Mouse (Mus musculus) heart, postnatal 25 days (tissue): Measurements from ENCODE around the gene Cdc42. TPM values are rescaled to one million over a fixed set of nuclear protein-coding genes. Genes with fewer than 3 reads are reported as not detected.

Experiments used
- DNase-seq: peaks from one replicate; pipeline ENCODE4 v3.0.0; 2022; ENCODE audit warnings: low spot score
- intact Hi-C: fragments of 180-260 bp; cut with DNase I; formaldehyde crosslinking; loops from one replicate; pipeline ENCODE4 v1.15.1; 2025
- total RNA-seq, 2 experiments: library from RNA; stranded (reverse); gene quantifications; 2 replicates each; pipeline ENCODE4 v1.2.3; 2021

The Cdc42 gene
- total RNA-seq, 2 experiments from 2014 or later = 153 to 169 TPM

- DNase-seq = no peak
- intact Hi-C loops = no loop called here
Observed at GRCm38 (mm10) chr4:137336468-137336867, 21.1 kb downstream of the Cdc42 start.

- DNase-seq = no peak
- intact Hi-C loops = no loop called here
Observed at GRCm38 (mm10) chr4:137332051-137332450, 25.5 kb downstream of the Cdc42 start.

DNA sequence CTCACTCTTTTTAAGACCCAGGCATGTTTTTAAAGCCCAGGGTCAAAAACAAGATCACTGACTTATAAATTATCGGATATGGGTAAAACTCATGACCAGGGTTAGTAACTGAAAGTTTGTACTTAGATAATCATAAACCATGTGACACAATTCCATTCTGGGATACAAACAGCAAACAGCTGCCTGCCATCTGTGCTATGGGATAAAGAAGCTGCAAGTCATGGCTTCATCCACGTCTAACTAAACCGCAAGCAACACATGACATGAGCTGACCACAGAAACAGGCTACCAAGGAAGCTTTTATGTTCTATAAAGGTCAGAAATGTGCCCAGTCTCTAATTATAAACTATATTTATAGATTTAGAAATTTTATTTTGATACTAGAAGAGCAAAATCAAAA is 31.0 kb downstream of the Cdc42 start:
- intact Hi-C loops = loop anchor here (5.0 kb wide), 1 partner anchor 41 kb away; no protein-coding TSS in a partner anchor
- no peak for DNase-seq

- intact Hi-C loops = loop anchor here (5.0 kb wide), 1 partner anchor 42 kb away; no protein-coding TSS in a partner anchor
- DNase-seq = no peak
Observed at GRCm38 (mm10) chr4:137324926-137325325, 32.6 kb downstream of the Cdc42 start.

DNA sequence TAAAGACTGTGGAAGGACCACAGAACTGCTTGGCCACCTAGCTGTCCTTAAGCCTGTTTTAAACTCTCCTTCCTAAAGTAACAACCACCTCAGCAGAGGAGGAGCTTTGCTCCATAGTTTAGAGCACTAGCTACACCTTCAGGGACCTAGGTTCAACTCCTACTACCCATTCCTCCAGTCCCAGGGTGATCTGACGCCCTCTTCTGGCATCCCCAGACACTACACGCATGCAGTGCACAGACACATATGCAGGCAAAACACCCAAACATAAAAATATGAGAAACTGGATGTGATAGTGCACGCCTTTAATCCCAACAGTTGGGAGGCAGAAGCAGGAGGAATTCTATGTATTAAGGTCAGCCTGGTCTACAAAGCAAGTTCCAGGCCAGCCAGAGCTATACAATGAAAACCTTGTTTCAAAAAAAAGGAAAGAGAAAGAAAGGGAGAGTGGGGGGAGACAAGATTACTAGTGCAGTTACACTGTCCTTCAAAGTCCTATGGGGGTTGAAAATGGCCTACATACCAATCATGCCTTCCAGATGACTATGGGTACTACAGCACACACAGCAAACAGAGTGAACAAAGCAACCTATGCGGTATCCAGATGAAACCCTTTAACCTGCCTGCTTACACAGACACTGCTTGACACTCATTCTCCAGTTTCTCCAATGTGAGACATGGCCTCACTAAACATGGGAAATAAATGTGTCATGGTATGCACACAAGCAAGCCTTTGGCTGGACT is 41.3 kb downstream of the Cdc42 start:
- intact Hi-C loops = no loop called here
- no peak for DNase-seq

- intact Hi-C loops = no loop called here
- no peak for DNase-seq
Observed at GRCm38 (mm10) chr4:137315061-137315460, 42.5 kb downstream of the Cdc42 start.

DNA sequence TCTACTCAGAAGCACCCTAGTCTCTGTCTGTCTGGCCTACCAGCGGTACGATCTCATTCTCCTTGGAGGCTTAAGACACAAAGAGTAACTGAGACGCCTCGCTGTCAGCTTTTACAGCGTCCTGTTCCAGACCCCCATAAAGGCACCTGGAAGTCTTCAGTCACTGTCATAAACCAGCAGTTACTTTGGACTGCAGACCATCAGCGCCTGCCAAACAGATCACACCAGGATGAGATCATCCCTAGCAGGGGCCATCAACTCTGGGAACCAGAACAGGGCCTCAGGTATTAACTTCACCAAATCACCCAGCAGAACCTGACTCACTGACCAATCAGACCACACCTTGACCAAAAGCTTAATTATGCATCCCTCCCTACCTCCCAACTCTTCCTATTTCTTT is 43.0 kb downstream of the Cdc42 start:
- intact Hi-C loops = loop anchor here (5.0 kb wide), 2 partner anchors 43 to 78 kb away; partner anchors contain the start of gene Cdc42
- no peak for DNase-seq

- DNase-seq = no peak
- intact Hi-C loops = loop anchor here (5.0 kb wide), 2 partner anchors 44 to 79 kb away; partner anchors contain the start of gene Cdc42
Observed at GRCm38 (mm10) chr4:137313511-137313910, 44.0 kb downstream of the Cdc42 start.

GRCm38 (mm10) chr4:137308377-137308776 is 49.1 kb downstream of the Cdc42 start:
- no peak for DNase-seq

DNA sequence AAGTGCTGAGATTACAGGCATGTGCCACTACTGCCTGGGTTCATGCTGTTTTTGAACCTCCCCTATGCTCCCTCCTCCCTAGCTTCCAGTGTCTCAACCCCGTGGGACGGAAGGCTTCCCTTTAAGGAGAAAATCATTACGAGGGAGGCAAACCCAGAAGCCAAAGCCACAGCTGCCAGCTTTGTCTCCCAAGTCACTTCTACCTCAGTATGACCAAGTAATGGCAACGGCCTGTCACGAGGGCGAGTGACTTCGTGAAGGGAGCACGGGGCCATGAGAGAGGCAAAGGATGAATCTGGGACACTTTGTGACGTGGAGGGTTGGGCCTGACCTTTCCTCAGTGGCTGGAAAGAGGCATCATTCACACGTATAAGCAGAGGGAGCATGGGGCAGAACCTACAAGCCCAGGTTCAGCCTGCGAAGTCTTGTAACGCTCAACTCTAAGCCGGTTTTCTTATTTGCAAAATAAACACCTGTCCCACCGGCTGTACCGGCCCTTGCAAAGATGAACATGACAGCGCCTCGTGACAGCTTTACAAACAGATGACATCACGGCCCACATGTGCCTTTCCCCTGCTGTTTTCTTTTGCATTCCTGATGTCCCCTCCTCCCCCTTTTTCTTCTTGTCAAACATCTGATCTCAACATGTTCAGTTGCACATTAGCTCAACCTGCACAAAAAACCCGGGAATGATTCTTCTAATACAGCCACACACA is 50.4 kb downstream of the Cdc42 start:
- intact Hi-C loops = no loop called here
- no peak for DNase-seq

More at GRCm38 (mm10) chr4:137308377-137308776, 49.1 kb downstream of the Cdc42 start:
- intact Hi-C loops = loop anchor here (1.0 to 2.0 kb wide), 2 partner anchors 144 to 232 kb away; no protein-coding TSS in a partner anchor

GRCm38 (mm10) chr4:137306577-137306888 is 51.0 kb downstream of the Cdc42 start:
- no peak for DNase-seq
- intact Hi-C loops = no loop called here

DNA sequence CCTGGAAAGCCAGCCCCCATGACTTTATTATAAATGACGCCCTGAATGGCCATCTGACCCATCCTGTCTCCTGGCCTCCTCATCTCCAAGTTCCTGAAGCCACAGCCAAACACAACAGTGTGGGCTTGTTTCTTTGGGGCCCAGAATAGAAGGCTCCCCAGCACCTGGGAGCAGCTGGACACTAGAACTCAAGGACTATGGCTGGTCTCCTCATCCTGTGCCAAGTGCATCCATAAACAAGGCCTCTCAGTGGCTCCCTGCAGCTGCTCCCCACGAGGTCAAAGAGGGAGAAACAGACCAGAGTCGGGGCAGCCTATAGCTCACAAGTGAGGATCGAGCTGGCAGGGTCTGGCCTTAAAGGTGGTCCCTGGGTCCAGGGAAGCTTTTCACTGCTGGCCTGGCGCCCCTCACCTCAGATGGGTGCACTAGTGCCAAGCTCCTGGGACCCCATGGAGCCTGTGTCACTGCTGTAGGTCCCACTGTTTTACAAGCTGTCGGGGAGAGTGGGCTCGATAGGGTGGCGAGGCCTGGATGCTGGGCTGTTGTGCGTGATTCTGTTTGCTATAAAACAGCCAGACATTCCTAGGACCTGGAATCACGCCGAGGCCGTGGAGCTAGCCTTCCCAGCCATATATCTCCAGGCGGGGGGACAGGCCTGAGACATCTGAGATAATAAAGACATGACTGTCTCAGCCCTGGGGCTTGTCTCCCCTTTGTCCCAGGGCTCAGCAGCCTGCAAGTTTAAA is 51.5 kb downstream of the Cdc42 start:
- intact Hi-C loops = no loop called here

GRCm38 (mm10) chr4:137305066-137305465 is 52.5 kb downstream of the Cdc42 start:
- no peak for DNase-seq
- intact Hi-C loops = no loop called here

More for the DNA sequence above, 51.5 kb downstream of the Cdc42 start:
- DNase-seq = no peak

DNA sequence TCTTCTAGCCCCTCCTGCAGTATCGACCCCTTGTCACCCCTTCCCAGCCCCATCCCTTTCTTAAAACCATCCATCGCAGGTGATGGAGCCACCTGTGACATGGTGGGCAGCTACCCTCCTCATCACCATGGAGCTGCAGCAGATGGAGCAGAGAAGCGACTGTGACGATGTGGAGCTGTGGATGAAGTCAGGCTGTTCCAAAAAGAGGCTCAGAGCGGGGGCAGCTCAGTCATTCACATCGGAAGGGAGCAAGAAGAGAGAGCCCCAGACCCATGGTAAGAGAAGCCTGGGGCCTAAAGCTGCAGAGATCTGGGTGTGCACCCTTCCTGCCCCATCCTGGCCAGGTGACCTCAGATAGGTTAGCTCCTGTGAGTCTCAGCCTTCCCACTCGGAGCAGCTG is 53.4 kb downstream of the Cdc42 start:
- no peak for DNase-seq
- intact Hi-C loops = no loop called here

- intact Hi-C loops = no loop called here
- DNase-seq = no peak
Observed at GRCm38 (mm10) chr4:137301635-137302034, 55.9 kb downstream of the Cdc42 start.

DNA sequence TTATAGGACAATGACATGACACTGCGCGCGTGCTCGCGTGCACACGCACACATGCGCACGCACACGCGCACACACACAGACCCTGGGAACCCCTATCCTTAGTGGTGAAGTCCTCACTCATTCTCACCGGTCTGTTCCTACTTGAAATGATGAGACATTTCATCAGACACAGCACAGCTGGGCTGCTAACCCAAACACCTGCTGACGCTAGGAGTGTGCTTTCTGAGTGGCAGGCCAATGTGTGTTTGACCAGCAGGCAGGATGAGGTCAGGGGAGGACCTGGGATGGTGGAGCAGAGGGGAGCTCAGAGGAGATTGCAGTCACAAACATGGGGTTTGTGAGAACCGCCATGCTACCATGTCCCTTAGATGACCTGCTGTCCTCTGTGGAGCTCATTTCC is 57.3 kb downstream of the Cdc42 start:
- intact Hi-C loops = no loop called here
- no peak for DNase-seq

DNA sequence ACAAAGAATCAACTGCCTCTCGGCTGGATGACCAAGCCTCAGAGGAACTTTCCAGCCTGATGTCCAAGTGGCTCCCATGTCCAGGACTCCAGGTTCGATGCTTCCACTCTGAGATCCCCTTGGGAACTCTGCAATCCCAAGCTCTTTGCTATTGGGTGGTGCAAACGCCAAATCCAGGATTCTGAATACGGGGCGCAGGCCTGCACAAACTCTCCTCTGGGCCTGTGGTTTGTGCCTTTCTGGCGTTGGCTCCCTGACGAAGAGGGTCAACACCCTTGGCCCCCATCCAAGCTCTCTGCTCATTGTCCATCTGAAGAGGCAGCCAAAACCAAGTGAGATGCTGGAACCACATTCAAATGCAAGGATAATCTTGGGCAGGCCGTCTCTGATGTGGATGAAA is 59.1 kb downstream of the Cdc42 start:
- peak; percentile 50 for DNase-seq
- intact Hi-C loops = no loop called here

- no peak for DNase-seq
- intact Hi-C loops = no loop called here
Observed at GRCm38 (mm10) chr4:137297611-137298010, 59.9 kb downstream of the Cdc42 start.

GRCm38 (mm10) chr4:137294951-137295350 is 62.6 kb downstream of the Cdc42 start:
- intact Hi-C loops = no loop called here
- no peak for DNase-seq

DNA sequence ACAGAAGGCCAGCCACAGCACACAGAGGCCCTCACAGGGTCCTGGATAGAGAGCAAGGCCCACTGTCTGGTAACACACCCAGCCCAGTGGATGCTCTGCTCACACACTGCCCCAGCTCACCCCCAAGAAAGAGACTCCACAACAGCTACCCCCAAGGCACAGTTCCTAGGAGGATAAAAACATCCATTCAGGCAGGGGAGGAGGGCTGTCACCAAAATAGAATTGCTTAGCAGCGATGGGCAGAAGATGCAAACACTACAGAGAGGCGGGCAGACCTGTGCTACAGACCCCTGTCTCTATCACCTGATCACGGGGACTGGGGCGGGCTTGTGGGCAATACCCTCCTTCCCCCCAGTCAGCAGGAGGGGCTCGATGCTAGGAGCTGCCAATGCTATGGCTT is 63.0 kb downstream of the Cdc42 start:
- intact Hi-C loops = no loop called here
- DNase-seq = no peak

GRCm38 (mm10) chr4:137294032-137294431 is 63.5 kb downstream of the Cdc42 start:
- DNase-seq = no peak
- intact Hi-C loops = no loop called here
